Mouse (Mus musculus) neutrophil, adult 5-6 weeks (primary cell): ENCODE measurements around the gene Musk. TPM values are rescaled to one million over a fixed set of nuclear protein-coding genes. Genes with fewer than 3 reads are reported as not detected.
"Not testable (repeated sequence)": the region's sequence is repeated elsewhere in the genome, so short reads cannot be mapped to it uniquely, and the experiment has no call there.

ENCODE experiments used
- ATAC-seq: fragments of 151-379, 151-347 bp; 2 replicates; pipeline ENCODE4 v1.8.0; 2017; ENCODE audit warnings: mild to moderate bottlenecking, moderate TSS enrichment; ENCODE audit not compliant: insufficient number of reproducible peaks, poor library complexity, low FRiP score, severe bottlenecking; ENCODE audit errors: extremely low read depth
- total RNA-seq: library from RNA; stranded (forward); fragments of 200-1000 nt; gene quantifications from 2 replicates; pipeline ENCODE4 v1.2.3, GENCODE M21; 2017

Musk gene
- not detected in 2 replicates for total RNA-seq

DNA sequence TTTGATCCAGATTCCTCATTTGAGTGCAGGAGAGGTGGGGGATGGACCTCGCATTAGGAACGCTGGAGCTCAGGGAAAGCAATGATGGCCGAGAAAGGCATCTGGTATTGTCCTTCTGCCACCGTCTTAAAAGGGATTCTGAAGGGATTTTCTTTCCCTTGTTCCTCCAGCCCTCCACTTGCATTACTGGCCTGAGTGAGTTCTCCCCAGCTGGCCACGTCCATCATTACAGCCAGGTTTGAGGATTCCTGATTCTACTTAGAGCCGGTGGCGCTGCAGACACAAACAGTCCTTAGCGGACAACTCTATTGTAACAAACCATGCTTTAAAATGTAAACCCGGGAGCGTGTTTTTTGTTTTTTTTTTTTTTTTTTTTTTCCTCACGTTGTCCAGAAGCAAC, at the start of gene Musk:
Gene Musk, plus strand, starts transcription at position 274 of the 400 bp plus-strand sequence.
- no peak for ATAC-seq

DNA sequence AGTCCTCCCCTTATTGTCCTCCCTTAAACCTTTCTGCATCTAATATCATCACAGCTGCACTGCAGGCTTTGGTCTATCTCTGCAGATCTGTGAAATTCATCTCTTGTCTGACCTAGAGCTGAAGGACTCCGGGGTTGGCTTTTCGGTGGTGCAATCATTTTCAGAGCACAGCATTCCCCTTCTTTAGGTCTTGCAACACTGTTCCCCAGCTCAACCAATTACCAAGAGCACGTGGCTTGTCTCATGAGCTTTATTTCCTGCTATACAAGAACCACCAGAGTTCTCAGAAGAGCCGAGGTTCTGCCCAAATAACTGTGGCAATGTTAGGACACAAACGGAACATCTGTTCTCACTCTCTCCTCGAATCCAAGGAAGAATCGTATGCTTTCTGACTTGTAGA, 45.3 kb upstream of the Musk start:
- no peak for ATAC-seq

DNA sequence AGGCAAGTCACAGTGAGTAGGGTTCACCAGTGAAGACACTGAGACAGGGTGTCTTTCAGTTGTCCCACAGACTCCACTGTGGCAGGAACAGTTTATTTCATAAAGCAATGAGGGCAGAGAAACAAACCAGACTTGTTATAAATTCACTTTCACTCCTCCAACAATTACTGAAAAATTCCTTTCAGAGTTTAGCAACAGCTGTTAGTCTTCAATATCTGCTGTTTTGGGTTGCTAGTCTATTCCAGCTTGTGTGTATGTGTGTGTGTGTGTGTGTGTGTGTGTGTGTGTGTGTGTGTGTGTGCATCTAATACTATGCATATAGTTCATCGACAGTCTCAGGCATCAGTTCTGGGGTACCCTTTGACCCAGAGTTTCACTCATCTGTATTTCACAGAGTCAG, 40.2 kb upstream of the Musk start:
- no peak for ATAC-seq

DNA sequence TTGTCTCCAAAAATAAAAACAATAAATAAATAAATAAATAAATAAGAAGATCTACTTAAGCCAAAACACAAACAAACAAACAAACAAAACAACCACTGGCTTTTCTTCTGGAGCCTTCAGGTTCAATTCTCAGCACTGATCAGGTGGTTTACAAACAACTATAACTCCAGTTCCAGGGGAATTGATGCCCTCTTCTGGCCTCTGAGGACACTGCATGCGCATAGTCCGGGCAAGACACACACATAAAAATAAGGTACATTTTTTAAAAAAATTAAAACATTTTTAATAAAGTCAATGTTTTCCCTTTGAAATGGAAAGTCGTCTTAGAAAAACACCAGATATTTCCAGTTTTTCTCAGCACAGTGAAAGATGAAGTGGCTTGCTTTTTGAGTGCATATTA, 33.4 kb upstream of the Musk start:
- ATAC-seq: no peak

DNA sequence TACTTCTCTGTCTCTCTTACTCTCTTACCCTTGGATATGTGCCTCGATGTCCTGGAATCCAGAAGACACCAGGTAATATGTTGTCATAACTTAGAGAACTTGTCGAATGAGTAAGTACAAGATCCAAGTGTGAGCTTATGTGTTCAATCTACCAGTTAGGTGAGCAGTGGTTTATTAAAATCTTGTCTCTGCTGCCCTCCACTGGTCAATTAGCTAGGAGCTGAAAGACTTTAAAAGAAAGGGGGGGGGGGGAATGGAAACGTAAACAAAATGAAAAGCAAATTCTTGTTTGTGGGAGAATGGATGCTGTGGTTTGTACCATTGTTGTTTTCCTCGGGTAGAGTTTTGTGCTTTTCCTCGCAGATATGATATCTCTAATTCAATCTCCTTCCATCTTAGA, 32.4 kb upstream of the Musk start:
- ATAC-seq: no peak

DNA sequence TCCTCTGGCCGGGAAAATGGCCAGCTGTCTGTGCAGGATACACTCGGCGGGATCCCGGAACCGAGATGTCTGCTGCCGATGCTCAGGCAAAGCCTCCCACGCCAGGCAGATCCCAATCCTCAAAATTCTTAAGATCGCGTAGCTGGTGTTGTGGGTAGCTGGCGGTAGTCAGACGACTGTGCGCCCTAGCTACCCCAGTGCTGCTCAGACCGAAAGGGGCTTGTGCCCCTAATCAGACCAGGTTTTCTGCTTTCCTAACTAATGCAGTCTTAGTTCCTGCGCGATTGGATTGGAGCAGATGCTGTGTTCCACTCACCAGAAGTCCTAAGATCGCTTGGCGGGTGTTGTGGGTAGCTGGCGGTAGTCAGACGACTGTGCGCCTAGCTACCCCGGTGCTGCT, 25.0 kb upstream of the Musk start:
- ATAC-seq: not testable (repeated sequence)

DNA sequence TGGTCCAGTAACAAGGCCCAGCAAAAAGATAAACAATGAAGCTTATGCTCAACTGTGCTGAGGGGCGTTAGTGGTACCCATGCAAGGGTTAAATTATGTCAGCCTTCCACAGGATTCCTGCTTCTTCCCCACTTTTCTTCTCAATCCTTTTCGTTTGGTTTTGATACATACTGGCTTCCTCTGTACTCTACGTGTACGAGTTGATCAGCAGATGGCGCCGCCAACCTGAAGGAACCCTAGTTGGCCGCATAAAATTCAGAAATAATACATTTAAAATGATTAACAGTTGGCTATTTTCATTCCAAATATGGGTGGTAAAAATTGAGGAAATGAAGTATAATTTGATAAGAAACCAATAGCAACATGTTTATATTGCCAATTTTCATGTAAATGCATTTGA, 19.5 kb upstream of the Musk start:
- ATAC-seq: no peak

DNA sequence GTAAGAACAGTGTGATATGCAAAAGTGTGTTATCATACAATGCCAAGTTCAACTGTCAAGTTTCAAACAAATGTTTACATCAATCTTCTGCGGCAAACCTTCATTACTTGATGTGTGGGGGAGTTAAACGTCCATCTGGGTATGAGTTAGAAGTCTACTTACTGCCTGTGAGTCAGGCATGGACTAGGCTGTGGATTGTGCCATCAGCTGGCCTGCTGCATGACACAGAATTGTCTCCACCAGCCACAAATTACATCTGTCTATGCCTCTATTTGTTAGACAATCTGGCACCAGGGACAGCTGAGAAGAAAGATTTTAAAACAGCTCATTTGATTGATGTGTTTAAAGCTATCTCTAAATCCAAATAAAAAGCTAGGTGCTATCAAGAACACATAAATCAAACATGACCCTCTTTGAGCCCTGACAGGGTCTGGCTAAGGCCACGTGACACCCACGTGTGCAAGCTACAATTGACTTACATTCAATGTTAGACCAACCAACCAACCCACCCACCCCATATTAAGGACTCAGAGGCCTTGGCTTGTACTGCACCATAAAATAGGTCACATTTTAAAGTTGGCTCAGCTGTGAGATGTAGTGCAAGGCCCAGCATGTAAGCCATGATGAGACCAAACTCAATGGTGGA, 16.7 kb upstream of the Musk start:
- ATAC-seq: no peak

DNA sequence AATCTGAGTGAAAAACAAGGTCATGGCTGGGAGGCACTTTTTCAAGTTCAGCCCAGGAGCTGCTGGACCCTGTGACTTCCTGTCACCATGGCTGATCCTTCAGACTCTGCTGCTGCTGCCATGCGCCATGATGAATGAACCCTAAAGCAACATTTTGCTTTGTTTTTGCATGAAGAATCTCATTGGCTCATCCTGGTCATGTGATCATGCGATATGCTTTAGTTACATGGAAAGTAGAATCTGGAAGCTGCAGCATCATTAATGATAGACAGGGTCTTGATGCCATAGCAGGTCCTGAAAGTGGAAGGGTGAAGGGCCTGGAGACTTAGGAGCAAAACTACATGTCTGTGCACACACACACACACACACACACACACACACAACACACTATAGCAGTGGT, 15.8 kb upstream of the Musk start:
- ATAC-seq: no peak

DNA sequence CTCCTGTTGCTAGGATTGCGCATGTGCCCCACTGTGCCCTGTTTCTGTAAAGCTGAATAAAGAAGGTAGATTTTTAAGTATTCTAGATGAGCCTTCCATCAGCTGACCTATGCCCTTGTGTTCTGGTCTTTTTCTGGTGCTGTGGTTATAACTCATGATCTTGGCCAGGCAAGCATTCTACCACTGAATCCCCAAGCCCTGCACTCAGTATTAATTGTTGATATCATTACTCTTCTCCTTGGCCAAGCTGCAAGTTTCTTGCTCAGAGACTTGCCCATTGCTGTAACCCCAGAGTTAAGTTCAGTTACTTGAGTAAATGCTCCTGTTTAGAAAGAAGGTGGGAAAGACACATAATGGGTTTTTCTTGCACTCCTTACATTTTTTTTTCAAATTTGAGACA, 14.8 kb upstream of the Musk start:
- no peak for ATAC-seq

DNA sequence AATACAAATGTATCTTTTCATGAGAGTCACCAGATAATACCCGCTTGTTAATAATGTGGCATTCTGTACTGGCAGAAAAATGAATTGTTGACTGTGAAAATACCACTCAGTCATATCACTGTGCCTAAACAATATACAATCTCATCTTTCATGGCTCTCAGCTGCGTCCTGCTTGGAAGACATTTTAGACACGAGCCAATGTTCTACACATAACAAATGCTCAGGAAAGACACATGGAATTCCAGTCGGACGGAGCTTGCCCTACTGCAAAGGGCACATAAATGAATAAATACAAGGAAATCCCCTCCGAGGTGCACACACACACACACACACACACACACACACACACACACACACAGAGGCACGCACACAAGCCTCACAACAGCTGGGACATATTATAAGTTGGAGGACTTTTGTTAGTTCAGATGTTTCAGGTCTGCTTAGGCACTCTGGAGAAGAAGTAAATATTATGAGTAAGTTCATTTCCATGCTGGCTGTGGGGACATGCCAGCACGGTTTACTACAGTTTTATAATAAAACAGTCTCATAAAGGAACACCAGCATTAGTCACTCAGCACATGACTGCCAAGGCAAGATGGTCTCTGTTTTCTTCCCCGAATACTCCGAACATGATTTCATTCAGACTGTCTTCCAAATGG, 14.1 kb upstream of the Musk start:
- ATAC-seq: no peak

DNA sequence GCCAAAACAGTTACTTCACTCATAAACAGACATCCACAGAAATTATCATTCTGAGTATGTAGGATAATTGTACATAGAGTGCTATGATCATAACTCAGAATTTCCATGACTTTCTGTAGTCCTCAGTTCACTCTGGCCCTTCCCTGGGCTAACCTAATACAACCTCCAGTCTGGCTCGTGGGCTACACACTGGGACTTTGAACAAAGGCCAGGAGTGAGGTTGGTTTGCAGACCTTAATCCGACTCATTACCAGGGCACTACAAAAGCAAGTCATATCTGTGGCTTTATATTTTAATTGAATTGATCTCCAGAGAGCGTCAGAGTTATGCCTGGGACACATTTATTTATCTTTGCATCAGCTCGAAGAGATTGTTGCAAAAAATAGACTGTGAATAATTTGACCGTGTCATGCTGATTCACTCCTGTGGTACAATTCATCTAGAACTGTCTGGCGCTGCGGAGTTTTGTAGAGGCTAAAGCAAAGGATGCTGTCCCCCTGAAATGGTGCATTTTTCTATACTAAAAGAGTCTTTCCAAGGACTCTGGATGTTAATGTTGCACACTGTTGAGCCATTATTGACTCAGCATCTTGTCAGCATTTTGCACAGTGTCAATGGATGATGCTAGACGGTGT, 10.4 kb upstream of the Musk start:
- ATAC-seq: no peak

DNA sequence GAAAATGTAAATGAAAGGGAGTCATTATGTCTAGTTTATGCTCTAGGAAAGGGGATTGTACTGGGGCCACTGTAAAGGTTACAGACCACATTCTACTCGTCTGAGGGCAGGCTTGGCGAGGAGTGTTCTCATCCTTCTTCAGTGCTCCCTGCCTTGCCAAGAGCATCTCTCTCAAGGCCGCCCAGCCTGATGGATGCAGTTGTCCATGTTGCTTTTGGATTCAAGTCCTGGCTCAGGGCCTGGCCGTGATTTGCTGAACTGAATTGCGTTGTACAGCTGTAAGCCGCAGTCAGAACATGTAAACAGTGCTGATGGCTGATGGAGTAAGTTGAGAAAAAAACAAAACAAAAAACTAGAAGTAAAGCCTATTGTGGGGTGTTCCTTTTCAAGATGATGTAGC, 7.4 kb upstream of the Musk start:
- no peak for ATAC-seq

DNA sequence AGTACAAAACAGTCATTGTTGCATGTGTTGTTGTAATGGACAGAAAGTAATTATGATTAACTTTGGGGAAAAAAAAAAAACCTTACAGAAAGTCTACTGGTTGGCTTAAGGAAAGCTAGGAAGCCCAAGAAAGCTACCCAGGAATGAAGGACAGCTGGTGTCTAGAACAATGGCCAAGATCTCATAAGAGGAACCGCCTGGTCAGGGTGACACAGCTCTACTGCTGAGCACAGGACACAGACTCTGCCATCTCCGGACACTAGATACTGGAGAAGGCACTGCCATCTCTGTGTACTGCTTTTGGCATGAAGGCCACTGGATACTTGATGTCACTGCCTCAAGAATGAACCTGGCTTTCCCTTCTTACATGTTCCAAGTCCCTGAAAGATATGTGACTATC, 5.6 kb upstream of the Musk start:
- no peak for ATAC-seq

DNA sequence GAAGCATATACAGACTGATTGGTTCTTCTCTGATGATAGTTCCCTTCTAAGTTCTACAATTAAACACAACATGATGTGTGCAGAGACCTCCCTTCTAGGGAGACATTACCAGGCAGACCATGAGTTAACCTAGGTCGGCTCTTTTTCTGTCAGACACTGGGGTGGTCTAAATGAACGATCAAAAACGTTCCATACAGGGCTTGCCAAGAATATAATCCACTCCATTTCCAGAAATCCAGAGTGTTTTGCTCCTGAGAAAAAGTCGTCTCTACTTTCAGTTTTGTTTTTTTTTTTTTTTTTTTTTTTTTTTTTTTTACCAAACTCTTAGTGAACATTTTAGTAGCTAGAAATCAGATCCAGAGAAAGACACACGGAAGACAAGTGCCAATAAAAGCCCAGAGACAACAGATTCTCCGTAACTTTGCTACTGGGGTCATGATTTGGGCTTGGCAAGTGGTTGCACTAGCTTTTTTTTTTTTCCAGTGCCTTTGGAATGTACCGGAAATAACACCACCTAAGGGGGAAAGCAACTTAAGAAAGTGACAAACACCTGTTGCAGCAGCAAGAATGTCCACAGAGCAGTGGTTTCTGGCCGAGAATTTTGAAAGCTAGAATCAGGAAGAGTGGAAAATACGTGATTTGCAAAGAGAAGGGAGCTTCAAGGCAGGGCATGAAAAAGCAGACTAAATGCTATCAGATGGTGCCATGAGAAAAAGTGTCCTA, 769 bp downstream of the Musk start:
- ATAC-seq: no peak

DNA sequence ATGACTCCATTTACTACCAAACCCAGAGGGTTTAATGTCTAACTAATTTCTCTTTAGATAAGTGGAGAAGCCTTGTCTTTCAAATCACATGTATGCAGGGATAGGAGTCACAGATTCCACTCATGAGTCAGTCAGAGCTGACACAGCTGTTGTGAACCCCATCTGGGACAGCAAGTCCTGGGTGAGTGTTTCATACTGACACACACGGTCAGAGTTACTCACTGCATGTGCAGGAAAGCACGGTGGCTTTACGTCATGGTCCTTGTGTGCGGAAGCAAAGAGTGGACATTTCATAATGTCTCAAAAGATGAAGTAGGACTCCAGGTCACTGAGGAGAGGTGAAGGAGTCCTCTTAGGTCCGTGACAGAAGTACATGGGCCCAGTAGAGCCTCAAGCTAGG, 3.0 kb downstream of the Musk start:
- ATAC-seq: peak; percentile 93

DNA sequence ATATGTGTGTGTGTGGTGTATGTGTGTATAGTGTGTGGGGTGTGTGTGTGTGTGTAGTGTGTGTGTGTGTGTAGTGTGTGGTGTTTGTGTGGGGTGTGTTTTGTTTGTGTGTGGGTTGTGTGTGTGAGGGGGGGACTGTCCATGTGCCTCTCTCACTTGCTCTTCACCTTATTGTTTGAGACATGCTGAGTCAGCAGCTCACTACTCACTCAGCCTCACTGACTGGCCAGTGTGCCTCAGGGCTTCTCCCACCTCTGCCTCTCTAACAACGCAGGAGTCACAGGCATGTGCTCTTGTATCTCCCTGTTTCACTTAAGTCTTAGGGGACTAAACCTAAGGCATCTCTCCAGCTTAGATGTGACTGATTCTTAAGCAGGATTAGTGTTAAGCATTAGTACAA, 6.1 kb downstream of the Musk start:
- no peak for ATAC-seq

DNA sequence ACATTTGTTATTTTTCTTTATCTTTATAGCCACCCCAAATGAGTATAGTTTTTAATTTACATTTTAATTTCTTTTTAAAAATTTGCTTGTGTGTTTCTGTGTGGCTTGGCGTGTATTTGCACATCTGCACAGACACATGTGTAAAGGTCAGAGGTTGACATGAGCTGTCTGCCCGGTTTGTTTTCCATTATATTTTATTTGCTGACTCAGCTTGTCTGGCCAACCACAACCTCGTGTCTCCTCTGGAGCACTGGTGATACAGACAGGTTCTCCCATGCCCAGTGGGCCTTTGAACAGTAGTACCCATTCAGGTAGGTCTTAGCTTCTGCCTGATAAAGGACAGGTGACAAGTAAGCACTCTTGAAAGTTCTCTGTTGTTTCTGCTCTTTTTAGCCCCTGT, 7.3 kb downstream of the Musk start:
- ATAC-seq: no peak

DNA sequence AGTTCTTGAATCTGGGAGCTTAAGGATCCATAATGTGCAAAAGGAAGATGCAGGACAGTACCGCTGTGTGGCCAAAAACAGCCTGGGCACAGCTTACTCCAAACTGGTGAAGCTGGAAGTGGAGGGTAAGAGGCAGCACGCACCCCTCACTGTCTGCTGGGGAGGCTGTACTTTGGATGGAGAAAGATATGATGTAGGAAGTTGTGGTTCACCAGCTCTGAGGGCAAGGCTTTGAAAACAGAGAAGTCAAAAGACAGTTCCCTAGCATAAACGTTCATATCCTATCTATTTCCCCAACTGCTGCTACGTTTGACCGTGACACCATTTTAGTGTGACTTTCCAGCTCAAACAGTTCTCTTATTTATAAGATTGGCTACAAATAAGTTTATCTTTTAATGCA, 18.1 kb downstream of the Musk start:
- peak; percentile 41; the same call in 1 of the 2 replicates for ATAC-seq

DNA sequence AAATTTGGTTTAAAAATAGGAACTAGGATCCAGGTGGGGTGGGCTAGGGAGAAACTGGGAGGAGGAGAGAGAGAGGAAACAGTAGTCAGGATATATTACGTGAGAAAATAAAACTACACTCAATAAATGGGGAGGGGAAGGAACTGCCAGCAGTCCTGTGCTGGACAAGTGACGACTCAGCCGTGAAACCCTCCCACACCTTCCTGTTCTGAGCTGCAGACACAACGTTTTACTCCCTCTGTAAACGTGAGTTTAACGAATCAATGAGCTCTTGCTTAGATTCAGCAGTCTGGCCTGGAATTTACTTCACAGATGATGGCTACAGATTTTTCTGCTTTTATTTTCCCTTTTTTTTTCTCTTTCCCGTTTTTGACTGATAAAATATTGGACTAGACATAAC, 18.8 kb downstream of the Musk start:
- ATAC-seq: no peak
